Mouse (Mus musculus): ENCODE results near the gene Mei4.

The Mei4 gene

DNA sequence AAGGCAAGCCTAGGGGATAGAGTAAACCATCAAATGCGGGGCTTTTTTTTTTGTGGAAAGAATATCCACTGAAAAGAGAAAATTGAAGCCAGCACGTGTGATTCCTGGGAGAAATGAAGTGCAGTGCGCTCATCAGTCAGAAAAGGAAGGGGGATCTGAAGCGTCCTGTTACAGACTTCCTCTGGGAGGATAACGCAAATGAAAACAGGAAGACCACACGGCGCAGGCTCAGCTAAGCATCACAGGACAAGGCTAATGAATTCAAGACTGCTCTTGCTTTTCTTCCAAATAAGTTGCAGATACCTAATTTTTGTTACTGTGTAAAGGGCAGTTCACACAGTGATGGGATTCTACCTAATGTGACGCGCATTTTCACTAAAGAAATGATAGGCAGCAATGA, 296.7 kb downstream of the Mei4 start:
- DNase-seq (ENCODE audit: low read depth), result no peak

DNA sequence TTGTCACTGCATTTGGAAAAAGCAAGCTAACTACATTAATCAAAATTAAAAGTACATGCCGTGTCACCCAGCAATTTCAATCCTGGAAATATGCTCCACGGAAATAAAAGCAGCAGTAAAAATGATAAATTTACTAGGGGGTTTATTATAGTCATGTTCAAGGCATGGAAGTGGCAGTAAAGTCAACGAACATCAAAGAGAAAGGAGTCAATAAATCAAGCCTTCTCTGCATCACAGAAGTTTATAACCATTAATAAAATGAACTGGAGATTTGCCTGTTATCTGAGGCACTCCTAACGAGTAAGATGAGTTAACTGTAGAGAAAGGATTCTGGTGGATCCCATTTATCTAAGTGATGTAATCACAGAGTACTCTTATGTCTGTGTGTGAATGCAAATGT, 298.9 kb downstream of the Mei4 start:
- DNase-seq (ENCODE audit: low read depth), result no peak

DNA sequence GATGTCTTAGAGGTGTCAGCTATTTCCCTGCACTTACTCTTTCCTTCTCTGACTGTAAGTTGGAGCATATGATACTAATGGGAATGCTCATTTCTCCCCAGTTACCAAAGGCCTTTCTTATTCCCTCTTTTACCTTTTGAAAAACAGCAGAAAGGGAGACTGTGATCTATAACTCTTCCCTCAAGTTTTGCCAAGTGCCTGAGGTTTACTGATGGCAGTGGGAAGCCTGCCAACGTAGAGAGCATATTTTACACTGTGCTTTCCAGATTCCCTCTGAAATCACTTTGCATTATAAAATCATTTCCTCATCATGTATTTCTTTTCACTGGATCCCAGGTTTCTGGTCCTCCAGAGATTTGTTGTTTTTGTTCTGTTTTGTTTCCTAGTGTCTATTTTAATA, 354.5 kb downstream of the Mei4 start:
- DNase-seq (ENCODE audit: low read depth), result no peak

DNA sequence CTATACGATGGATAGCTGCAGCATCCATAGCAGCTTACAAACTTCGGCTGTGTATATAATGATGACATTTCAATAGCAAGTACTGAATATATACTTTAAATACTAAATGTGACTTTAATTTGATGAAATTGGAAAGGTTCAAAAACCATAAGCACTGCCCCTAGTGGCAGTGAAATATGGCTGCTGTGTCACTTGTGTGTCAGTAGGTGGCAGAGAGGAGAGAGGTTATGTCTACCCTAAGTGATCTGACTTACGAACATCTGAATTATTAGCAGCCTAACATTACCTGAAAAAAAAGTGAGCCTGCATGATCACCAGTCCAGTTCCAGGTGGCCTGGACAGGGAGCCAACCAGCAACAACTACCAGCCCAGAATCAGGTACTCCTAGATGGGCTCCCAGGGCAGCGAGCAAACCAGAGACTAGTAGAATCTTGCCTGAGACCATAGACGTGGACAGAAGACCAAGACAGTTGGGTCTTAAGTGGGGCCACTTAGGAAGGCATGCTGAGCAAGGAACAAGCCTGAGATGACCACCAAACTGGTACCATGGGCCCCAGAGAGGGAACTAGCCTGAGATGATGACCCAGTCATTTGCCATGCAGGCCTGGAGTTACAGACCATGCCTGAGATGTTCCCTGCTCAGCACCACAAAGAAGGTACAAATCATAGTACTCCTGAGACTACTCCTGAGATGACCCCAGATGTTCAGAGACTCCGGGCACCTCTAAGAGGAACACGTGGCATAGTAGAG, 384.4 kb downstream of the Mei4 start:
- DNase-seq (ENCODE audit: low read depth), result peak; percentile 49

All from 416B (cell line).